Mouse (Mus musculus): Measurements from ENCODE around the gene C2cd3. TPM values are rescaled to one million over a fixed set of nuclear protein-coding genes. Genes with fewer than 3 reads are reported as not detected.

The C2cd3 gene
- polyA plus RNA-seq, 1 experiment from 2014 or later, result 15.9 TPM

DNA sequence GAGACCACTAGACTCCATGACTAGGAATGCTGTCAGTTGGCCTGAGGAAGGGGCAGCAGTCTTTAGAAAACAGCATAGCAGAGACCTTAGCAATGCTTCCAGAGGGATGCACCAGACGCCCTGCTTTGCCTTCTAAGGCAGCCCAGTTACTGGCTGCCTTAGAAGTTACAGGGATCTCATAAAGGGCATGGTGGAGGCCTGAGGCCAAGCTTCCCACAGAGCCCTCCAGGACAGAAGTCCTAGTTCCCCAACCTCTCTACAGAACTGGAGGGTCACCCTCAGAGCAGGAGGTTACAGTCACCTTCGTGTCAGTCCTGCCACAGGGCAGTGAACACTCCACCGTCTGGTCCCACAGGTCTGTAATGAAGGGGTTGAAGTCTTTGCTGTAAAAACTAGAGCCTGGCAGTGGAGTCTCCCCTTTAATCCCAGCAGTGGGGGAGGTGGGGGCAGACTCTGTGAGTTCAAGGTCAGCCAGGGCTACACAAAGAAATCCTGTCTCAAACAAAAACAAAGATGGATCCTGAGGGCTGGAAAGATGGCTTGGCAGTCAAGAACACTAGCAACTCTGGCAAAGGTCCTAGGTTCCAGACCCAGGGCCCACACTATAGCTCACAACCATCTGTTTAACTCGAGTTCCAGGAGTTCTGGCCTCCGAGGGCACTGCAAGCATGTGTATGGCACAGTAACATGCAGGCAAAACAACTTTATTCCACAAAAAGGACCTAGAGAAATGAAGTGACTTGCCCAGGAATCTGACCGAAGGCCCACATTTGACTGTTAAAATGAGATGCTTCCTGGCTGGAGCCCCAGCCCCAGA lies 129.2 kb downstream of the C2cd3 start:
- Histone ChIP-seq H3K9ac (replicated peaks) (no peak overlapping the region), H3K36me3 (no peaks in the 10 kb centered on the region), H3K4me1 (peaks cover 3% of the 10 kb centered on the region), H3K27ac (replicated peaks) (no peak overlapping the region), H3K9me3 (replicated peaks) (no peaks in the 10 kb centered on the region), H3K4me2 (no peak overlapping the region), H3K27me3 (replicated peaks) (no peaks in the 10 kb centered on the region), H3K4me3 (replicated peaks) (no peak overlapping the region)
- WGBS, result 71% methylated on average over 6 of the region's 6 CpGs
- no peak for ATAC-seq (ENCODE audit: low FRiP score)

DNA sequence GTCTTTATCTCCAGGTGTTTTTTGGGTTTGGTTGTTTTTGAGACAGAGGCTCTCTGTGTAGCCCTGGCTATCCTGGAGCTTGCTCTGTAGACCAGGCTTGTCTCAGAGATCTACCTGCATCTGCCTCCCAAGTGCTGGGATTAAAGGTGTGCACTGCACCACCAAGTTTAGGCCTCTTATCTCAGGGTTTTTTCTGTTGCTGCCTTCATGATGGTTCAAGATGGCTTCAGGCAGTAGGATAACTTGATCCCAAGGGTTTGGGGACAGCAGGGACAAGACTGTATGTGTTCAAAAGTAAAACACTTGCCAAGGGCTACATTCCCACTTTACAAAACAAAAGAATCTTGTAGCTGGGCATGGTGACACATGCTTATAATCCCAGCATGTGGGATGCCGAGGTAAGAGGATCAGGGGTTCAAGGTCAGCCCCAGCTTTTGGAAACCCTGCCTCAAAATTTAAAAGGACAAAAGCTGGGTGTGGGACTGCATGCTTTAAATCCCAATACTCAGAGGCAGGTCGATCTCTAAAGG lies 129.9 kb downstream of the C2cd3 start:
- Histone ChIP-seq H3K9me3 (replicated peaks) (no peaks in the 10 kb centered on the region), H3K27ac (replicated peaks) (no peak overlapping the region), H3K9ac (replicated peaks) (no peak overlapping the region), H3K4me1 (no peaks in the 10 kb centered on the region), H3K4me2 (no peak overlapping the region), H3K36me3 (no peaks in the 10 kb centered on the region), H3K4me3 (replicated peaks) (no peak overlapping the region), H3K27me3 (replicated peaks) (no peaks in the 10 kb centered on the region)
- WGBS, result 71% methylated on average over 2 of the region's 2 CpGs
- ATAC-seq (ENCODE audit: low FRiP score), result no peak

DNA sequence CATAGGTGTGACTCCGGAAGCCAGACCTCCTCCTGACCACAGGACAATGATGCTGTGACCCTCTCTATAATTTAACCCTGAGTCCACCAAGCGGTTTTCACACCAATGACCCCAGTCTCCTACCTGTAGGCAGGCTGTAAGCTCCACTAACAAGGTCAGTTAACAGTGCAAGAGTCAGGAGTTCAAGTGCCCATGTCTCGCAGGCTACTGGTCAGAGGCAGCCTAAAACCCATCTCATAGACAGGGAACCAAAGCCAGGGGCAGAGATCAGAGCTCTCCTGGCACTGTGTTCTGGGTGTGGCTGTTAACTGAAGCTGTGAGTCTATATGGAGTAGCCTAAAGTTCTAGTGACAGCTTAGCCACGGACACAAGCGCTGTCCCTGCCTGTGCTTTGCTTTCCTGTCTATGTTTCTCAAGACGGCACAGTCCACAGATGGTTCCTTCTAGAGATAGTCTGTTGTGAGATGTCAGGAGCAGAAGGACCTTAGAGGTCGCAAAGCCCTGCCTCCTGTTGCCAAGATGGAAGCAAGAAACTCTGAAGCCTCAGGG lies 130.4 kb downstream of the C2cd3 start:
- no peaks in the 10 kb centered on the region for H3K9me3 ChIP-seq (replicated peaks)
- H3K36me3 ChIP-seq, result no peaks in the 10 kb centered on the region
- H3K9ac ChIP-seq (replicated peaks), result no peak overlapping the region
- H3K27me3 ChIP-seq (replicated peaks), result no peaks in the 10 kb centered on the region
- H3K27ac ChIP-seq (replicated peaks), result no peak overlapping the region
- no peak for ATAC-seq (ENCODE audit: low FRiP score)
- no peak overlapping the region for H3K4me3 ChIP-seq (replicated peaks)
- H3K4me2 ChIP-seq, result no peak overlapping the region
- H3K4me1 ChIP-seq, result no peaks in the 10 kb centered on the region
- 88% methylated on average over 7 of the region's 7 CpGs for WGBS

DNA sequence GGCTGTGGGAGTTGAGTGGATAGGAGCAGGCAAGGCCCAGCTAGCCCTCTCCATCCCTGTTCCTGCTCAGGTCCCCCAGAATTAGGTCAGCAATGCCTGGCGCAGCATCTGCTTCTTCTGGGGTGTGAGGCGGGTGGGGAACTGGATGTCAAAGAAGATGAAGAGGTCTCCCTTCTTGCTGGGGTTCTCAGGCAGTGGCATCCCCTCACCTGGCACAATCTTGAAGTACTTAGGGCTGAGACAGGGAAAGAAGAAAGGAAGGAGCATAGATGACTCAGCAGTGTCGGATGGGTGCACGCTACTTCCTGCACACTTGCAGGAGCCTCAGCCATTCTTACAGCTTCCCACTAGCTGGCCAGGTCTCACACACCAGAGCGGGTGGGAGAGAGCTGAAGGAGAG lies 131.0 kb downstream of the C2cd3 start:
- H3K9me3 ChIP-seq (replicated peaks), result no peaks in the 10 kb centered on the region
- H3K9ac ChIP-seq (replicated peaks), result no peak overlapping the region
- no peaks in the 10 kb centered on the region for H3K27me3 ChIP-seq (replicated peaks)
- H3K4me3 ChIP-seq (replicated peaks), result no peak overlapping the region
- no peaks in the 10 kb centered on the region for H3K36me3 ChIP-seq
- H3K27ac ChIP-seq (replicated peaks), result no peak overlapping the region
- no peak overlapping the region for H3K4me2 ChIP-seq
- ATAC-seq (ENCODE audit: low FRiP score), result no peak
- no peaks in the 10 kb centered on the region for H3K4me1 ChIP-seq
- 88% methylated on average over 5 of the region's 5 CpGs for WGBS

DNA sequence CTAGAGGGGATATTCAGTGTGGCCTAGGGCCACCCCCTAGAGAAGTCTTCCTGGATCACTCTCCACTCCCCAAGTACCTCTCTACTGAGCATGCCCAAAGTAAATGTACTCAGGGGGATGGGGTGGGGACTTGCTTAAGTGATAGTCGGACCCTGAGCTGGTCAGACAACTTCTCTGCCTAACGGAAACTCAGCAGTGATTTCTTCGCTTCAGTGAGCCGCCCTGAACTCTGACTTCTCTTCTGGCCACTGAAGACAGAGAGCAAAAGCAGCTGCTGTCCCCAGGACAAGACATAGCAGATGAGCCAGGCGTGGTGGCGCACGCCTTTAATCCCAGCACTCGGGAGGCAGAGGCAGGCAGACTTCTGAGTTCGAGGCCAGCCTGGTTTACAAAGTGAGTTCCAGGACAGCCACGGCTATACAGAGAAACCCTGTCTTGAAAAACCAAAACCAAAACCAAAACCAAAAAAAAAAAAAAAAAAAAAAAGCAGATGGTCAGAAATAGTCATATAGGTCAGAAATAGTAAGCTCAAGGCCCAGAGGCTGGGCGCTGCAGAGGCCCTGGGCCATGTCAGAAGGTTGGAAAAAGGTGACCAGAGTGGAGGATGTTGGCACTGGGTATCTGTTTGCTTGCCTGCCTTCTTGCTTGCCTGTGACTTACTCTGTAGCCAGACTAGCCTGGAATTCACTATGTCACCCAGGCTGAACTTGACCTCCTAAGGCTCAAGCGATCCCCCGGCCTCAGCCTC lies 132.9 kb downstream of the C2cd3 start:
- Histone ChIP-seq H3K9me3 (replicated peaks) (no peaks in the 10 kb centered on the region), H3K4me1 (peaks cover 3% of the 10 kb centered on the region; the same call in 1 of the 2 replicates), H3K9ac (replicated peaks) (no peak overlapping the region), H3K36me3 (no peaks in the 10 kb centered on the region), H3K27me3 (replicated peaks) (no peaks in the 10 kb centered on the region), H3K27ac (replicated peaks) (no peak overlapping the region), H3K4me3 (replicated peaks) (no peak overlapping the region), H3K4me2 (no peak overlapping the region)
- WGBS, result 87% methylated on average over 13 of the region's 13 CpGs
- ATAC-seq (ENCODE audit: low FRiP score), result no peak

DNA sequence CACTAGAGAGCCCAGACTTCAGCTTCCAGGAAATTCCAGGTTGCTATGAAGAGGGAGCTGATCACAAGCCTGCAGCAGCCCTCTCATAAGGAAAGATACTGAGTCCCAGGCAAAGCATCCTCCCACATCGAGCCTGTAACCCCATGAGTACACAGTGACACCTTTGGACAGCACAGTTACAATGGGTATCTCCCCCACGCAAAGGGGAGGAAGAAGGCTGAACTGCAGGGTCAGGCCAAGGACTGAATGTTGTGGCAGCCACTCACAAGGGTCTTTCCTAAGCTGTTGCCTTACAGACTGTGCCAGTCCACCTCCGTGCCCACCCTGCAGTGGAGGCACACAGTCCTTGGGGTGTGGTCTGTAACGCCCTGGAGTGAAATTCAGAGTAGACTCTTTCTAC lies 134.5 kb downstream of the C2cd3 start:
- WGBS, result 75% methylated on average over 4 of the region's 4 CpGs
- Histone ChIP-seq H3K4me3 (replicated peaks) (no peak overlapping the region), H3K4me2 (no peak overlapping the region), H3K9ac (replicated peaks) (no peak overlapping the region), H3K27ac (replicated peaks) (no peak overlapping the region), H3K36me3 (no peaks in the 10 kb centered on the region), H3K9me3 (replicated peaks) (no peaks in the 10 kb centered on the region), H3K4me1 (peaks cover 3% of the 10 kb centered on the region; the same call in 1 of the 2 replicates), H3K27me3 (replicated peaks) (no peaks in the 10 kb centered on the region)
- no peak for ATAC-seq (ENCODE audit: low FRiP score)

DNA sequence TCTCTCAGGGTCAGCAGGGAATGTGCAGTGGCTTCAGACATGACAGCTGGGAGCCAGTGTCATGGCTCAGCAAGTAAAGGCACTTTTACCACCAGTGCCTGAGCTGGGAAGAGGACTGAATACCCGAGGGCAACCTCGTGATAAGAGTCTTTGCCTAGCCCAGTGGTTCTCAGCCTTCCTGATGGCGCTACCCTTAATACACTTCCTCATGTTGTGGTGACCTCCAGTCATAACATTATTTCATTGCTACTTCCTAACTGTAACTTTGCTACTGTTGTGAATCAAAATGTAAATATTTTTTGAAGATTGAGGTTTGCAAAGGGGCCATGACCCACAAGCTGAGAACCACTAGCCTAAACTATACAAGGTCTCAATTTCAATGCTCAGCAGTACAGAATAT lies 136.6 kb downstream of the C2cd3 start:
- no peak for ATAC-seq (ENCODE audit: low FRiP score)

DNA sequence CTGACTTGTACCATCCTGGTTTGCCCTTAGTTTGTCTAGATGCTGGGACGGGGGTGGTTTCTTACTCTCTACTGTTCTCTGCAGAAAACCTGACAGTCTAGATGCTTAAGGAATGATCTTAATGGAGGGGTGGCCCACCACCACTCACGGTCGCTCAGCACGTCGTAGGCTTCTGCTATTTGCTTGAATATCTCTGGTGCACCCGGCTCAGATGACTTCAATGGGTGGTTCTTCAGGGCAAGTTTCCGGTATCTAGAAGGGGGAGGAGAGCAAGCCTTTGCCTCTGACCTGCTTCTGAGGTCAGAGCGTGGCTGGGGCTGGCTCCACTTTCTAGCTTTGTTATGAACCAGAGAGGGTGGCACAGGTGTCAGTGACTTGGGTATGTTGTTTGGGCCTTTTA lies 139.6 kb downstream of the C2cd3 start:
- Histone ChIP-seq H3K4me1 (peaks cover 7% of the 10 kb centered on the region; the same call in 1 of the 2 replicates), H3K27me3 (replicated peaks) (no peaks in the 10 kb centered on the region), H3K4me2 (no peak overlapping the region), H3K27ac (replicated peaks) (no peak overlapping the region), H3K4me3 (replicated peaks) (no peak overlapping the region), H3K36me3 (no peaks in the 10 kb centered on the region), H3K9ac (replicated peaks) (no peak overlapping the region), H3K9me3 (replicated peaks) (no peaks in the 10 kb centered on the region)
- ATAC-seq (ENCODE audit: low FRiP score), result no peak
- 87% methylated on average over 8 of the region's 8 CpGs for WGBS

More for the DNA sequence above, 136.6 kb downstream of the C2cd3 start:
- Histone ChIP-seq H3K4me3 (replicated peaks) (no peak overlapping the region), H3K4me1 (peaks cover 3% of the 10 kb centered on the region; the same call in 1 of the 2 replicates), H3K27ac (replicated peaks) (no peak overlapping the region), H3K27me3 (replicated peaks) (no peaks in the 10 kb centered on the region), H3K9me3 (replicated peaks) (no peaks in the 10 kb centered on the region), H3K36me3 (no peaks in the 10 kb centered on the region), H3K4me2 (no peak overlapping the region), H3K9ac (replicated peaks) (no peak overlapping the region)
- 43% methylated on average over 3 of the region's 3 CpGs for WGBS

DNA sequence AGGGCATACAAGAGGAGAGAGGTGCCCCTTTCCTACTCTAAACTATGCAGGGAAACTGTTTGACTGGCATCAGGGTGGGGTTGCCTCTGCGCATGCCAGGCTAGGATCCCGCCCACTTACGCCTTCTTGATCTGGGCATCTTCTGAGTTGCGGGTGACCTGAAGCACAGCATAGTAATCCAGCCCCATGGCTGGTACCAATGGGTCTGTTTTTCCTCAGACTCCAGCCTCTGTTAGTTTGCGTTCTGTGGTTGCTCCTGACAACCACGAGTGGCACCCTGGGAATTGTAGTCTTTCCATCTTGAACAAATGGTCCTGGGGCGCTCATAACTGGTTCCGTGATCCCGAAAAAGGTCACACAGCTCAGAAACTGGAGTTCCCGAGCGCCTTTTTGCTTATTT lies 142.5 kb downstream of the C2cd3 start, which contains the start of gene Dnajb13:
TSS of gene Dnajb13 (minus strand) at position 388 of the 400 bp plus-strand sequence.
- WGBS, result 39% methylated on average over 11 of the region's 11 CpGs
- Histone ChIP-seq H3K4me2 (peak within 1 kb of the TSS; percentile 35), H3K9me3 (replicated peaks) (no peaks in the 10 kb centered on the region), H3K36me3 (no peaks in the 10 kb centered on the region), H3K27ac (replicated peaks) (no peak within 1 kb of the TSS), H3K9ac (replicated peaks) (no peak within 1 kb of the TSS), H3K4me3 (replicated peaks) (no peak within 1 kb of the TSS), H3K4me1 (peaks cover 4% of the 10 kb centered on the region; the same call in 1 of the 2 replicates), H3K27me3 (replicated peaks) (no peaks in the 10 kb centered on the region)
- peak; percentile 76; the same call in 1 of the 2 replicates for ATAC-seq (ENCODE audit: low FRiP score)

Measured in neural tube, embryonic 15.5 days (tissue).